Mouse (Mus musculus) neutrophil, adult 5-6 weeks (primary cell): ENCODE results near the gene Jakmip3. TPM values are rescaled to one million over a fixed set of nuclear protein-coding genes. Genes with fewer than 3 reads are reported as not detected.

Source experiments
- ATAC-seq: fragments of 151-379, 151-347 bp; 2 replicates; pipeline ENCODE4 v1.8.0; 2017; ENCODE audit warnings: mild to moderate bottlenecking, moderate TSS enrichment; ENCODE audit not compliant: insufficient number of reproducible peaks, poor library complexity, low FRiP score, severe bottlenecking; ENCODE audit errors: extremely low read depth
- total RNA-seq: library from RNA; stranded (forward); fragments of 200-1000 nt; gene quantifications from 2 replicates; pipeline ENCODE4 v1.2.3, GENCODE M21; 2017

Jakmip3 gene
- total RNA-seq, 1 experiment from 2014 or later = not detected

DNA sequence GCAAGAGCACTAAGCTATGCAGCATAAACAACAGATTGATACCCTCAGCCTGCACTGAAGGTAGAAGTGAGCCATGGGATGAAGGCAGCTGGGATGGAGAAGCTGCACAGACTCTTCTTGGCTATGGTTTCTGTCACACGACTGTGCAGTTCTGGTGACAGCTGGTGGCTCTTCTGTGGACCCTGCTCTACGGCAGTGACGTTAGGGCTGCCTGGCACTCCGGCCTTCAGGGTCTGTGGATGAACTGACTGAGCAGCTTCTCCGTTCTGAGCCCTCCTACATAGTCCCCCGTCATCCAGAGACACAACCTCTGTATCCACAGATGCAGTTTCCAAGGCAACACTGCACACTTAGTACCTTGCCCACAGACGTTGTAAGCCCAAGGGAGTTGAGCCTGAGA, 186.0 kb downstream of the Jakmip3 start:
- no peak for ATAC-seq

DNA sequence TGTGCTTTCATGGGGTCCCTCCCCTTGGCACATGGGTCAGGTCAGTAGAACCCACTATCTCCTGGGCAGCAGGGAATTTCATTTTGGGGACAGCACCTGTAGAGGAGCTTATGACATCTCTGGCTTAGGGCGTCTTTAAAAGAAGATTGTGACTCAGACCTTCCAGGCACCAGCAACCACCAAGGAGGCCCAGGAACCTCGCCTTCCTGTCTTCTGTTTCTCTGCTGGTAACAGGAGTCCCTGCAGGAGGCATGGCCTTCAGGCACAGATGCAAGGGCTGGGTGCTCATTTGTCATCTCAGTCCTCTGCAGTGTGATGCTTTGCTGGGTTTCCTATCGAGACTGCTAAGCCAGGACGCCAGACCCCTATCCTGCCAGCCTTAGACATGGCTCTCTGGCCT, 188.5 kb downstream of the Jakmip3 start:
- ATAC-seq = no peak

DNA sequence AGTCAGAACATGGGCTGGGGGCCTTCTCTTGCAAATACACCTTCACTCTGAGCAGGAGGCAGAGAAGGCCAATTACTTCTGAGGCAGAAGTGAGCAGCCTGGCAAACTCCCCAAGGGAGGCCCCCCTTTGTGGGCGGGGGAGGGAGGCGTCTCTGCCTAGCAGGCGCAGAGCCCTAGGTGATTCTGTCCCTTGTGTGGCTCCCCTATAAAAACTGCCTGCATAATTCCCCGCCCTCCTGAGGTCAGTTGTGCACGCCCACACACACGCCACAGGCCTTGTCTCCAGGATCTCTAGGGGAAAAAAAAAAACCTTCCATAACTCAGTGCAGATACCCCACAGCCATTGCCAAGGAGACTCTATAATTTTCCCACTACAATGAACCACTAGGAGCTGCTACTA, 189.8 kb downstream of the Jakmip3 start:
- ATAC-seq = no peak

DNA sequence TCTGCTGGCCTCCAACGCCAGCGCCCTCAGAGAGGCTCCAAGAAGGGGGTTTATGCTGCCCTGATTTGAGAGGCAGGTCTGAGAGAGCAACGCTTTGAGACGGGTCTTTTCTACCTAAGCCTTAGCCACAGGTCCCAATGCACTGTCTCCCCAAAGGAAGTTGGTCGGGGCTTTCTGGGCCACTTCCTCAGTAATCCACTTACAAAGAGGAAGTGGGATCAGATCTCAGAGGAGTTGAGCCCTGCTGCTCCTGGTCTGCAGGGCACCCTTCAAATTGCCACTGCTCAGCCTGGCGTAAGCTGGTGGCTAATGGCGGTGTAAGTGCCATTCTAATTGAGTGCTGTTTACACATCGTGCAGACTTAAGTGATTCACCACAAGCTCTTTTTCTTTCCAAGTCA, 191.0 kb downstream of the Jakmip3 start:
- ATAC-seq = no peak

DNA sequence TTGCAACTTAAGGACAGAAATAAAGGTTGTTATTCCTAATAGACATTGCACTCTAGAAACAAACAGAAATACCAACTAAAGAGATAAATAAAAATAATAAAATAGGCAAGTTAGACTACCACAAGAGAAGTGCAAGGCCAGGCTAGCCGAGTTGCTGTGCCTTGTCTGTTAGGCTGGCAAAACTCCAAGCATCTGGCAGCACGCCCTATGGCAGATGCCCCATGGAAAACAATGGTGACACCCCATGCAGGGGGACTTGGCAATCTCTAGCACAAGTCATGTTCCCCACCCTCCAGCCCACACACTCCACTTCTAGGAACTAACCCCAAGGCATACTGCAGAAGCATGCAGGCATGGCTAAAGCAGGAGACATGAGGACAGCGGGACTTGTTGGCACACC, 192.9 kb downstream of the Jakmip3 start:
- no peak for ATAC-seq

Other genes with a start within 250 kb of the Jakmip3 start
- 48.0 and 58.1 TPM in 2 replicates for gene Ppp2r2d, start 94.7 kb upstream of the Jakmip3 start, total RNA-seq
- gene Mapk1ip1, start 94.5 kb upstream of the Jakmip3 start, total RNA-seq = 41.7 and 49.3 TPM in 2 replicates
- 54.7 and 59.1 TPM in 2 replicates for gene Bnip3, start 31.2 kb upstream of the Jakmip3 start, total RNA-seq
- not detected in 2 replicates for gene Dpysl4, start 145.3 kb downstream of the Jakmip3 start, total RNA-seq